Mouse (Mus musculus) liver, embryonic 14 days (tissue): Measurements from ENCODE around the gene Gm6370. TPM values are rescaled to one million over a fixed set of nuclear protein-coding genes. Genes with fewer than 3 reads are reported as not detected.

Source experiments
- polyA plus RNA-seq: library from polyadenylated mRNA; depleted of rRNA; stranded (reverse); fragments of >200 nt; gene quantifications from 2 replicates; pipeline ENCODE4 v1.2.3, GENCODE M21; 2012; rRNA removed

Gene Gm6370
- polyA plus RNA-seq, result not detected in 2 replicates

DNA sequence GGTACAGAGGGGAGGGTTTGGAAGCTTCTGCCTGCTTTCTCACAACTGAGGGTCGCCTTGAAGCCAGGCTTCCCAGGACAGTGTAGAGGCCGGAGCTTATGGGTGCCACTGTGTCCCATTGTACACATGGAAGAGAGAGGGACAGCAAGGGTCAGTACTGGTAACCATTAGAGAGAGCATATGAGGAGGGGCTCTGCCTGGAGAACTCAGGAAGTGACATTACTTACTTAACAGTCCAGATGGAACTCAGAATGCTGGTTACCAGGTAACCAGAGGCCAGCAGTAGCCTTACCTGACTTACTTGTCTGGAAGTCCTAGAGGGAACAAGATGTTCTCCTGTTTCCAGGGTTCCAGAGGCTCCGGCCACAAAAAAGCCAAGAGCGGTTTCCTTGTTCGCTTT is at the start of gene Gm6370:
Gm6370 (plus strand) TSS at position 301 of the 400 bp plus-strand sequence.

GRCm38 (mm10) chr5:146481665-146482064 is 9.5 kb upstream of the Gm6370 start, which contains the start of gene Gm6408:
Gene Gm6408 (plus strand): TSS chr5:146481965.

GRCm38 (mm10) chr5:146502099-146502498 is 10.9 kb downstream of the Gm6370 start, which contains the start of gene 4930449I24Rik:
Gene 4930449I24Rik (plus strand): TSS chr5:146502399.

GRCm38 (mm10) chr5:146513823-146514222 is 22.7 kb downstream of the Gm6370 start, which contains the start of gene Gm3402:
Gene Gm3402 (plus strand): TSS chr5:146514123.

GRCm38 (mm10) chr5:146525501-146525900 is 34.3 kb downstream of the Gm6370 start, which contains the start of gene Gm3404:
Gene Gm3404 (plus strand): TSS chr5:146525801.

GRCm38 (mm10) chr5:146537347-146537746 is 46.2 kb downstream of the Gm6370 start, which contains the start of gene Gm3409:
Gene Gm3409 (plus strand): TSS chr5:146537647.

Other genes starting within 250 kb of the Gm6370 start
- gene Wasf3, start 106.4 kb upstream of the Gm6370 start, polyA plus RNA-seq, result 0.05 and 0.08 TPM in 2 replicates
- not detected in 2 replicates for gene Gm6408, start 9.4 kb upstream of the Gm6370 start, polyA plus RNA-seq
- not detected in 2 replicates for gene 4930449I24Rik, start 11.0 kb downstream of the Gm6370 start, polyA plus RNA-seq
- not detected in 2 replicates for gene Gm3402, start 22.8 kb downstream of the Gm6370 start, polyA plus RNA-seq
- gene Gm3404, start 34.4 kb downstream of the Gm6370 start, polyA plus RNA-seq, result not detected in 2 replicates
- gene Gm3409, start 46.3 kb downstream of the Gm6370 start, polyA plus RNA-seq, result not detected in 2 replicates
- not detected in 2 replicates for gene Gm3415, start 64.8 kb downstream of the Gm6370 start, polyA plus RNA-seq
- 0.62 and 0.80 TPM in 2 replicates for gene Gpr12, start 93.9 kb downstream of the Gm6370 start, polyA plus RNA-seq